Mouse (Mus musculus): ENCODE data around the gene Gpr84.

Gpr84 gene

DNA sequence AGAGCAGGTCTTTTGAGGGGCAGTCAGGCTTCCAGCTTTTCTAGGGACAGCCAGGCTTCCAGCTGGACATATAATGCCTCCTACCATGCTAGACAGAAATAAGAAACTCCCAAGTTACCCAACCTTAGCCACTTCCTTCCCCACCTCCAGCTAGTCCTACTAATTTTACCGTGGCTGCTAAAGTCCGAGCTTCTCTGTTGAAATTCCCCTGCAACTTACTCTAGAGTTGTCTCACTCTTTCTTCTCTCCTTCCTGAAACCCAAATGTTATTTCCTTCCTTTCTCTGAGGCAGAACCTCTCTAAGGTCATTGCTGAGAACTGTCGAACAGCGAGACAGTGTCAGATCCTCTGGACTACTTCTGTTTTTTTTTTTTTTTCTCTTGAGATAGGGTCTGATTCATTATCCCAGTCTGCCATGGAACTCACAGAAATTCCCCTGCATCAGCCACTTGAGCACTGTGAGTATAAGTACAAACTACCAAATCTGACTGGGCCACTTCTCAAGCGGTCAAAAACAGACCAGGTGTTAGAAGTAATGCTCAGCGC is at the start of gene Gpr84:
Gene Gpr84 (minus strand): TSS at position 248 of the 546 bp plus-strand sequence.
- in situ Hi-C loops (cut with MboI, MseI), result loop anchor here (5.0 to 25.0 kb wide), 2 partner anchors 58 to 573 kb away; no protein-coding TSS in a partner anchor

DNA sequence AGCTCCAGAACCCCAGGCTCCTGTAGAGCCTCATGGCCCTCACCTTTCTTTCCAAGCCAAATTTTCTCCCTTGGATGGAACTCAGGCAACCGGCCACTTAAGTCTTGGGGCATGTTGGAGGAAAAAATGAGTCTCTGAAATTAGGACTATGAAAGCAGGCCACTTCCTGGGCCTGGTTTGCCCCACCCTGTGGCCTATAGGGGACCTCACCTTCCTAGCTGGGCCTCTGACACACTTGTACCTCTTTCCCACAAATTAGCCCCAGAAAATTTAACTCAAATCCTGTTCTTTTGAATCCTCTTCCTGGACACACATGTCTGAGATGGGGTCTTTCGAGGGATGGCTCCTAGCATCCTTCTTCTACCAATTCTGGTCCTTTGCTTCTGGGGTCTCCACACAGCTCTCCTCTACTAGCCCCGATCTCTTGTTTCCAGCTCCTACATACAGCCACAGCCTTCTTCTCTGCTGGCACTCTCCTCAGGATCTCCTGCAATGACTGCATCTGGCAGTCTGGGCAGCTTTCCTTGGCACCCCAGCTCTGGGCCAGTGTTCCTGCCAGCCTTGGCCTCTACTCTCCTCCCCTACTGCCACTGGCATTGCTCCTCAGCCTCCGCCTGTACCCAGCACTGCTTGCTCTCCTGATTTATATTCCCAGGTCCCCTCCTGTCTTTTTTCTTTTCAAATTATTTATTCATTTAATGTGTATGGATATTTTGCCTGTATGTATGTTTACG is 49.6 kb upstream of the Gpr84 start:
- in situ Hi-C loops (cut with MboI, MseI), result no loop called here

DNA sequence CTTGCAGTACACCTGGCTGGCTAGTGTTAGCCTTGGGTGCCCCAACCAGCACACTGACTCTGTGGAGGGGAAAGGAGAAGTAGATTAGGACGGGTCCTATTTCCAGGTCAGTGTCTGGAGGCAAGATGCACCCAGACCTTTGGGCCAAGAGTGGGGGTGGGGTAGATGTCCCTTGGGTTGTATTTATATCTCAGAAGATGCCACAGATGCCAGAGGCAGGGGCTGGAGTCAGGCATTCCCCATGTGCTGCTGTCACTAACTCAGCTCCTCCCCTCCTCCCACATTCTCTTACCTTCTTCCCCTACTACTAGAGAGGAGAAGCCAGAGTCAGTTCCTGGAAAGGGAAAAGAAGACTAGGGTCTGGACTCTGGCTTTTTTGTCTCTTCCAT is 48.7 kb upstream of the Gpr84 start:
- in situ Hi-C loops (cut with MboI, MseI), result no loop called here

DNA sequence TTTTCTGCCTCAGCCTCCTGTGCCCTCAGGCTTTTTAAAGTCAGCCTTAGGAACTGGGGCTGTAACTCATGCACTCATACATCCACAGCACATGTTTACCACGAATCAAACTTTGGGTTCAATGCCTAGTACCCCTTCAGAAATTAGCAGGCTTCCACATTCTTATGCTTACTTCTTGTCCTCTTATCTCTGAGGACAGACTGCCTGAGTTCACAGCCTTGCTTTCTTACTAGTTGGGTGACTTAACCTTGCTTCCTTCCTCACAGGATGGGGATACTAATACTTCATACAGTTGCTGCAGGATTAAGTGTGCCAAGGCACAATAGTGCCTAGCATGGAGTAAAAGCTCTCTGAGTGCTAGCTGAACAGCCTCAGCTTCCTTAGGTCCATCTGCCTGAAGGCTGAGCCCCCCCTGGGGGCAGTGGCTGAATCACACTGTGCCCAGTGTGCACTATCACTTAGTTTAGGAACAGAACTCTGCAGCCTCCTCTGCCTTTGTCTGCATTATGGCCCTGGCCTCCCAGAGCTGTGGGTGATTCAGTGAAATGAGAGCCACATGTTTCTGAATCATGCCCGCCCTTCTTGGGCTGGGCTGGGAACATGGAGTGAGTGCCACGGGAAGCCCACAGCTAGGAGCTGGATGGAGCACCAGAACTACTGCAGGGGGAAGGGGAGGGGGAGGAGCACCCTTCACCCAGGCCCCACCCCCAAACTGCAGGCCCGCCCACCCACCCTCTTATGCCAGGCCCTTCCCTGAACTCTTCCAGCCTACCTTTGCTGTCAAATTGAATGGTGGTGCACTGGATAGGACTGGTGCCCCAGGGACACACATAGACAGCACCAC is 48.1 kb upstream of the Gpr84 start:
- in situ Hi-C loops (cut with MboI, MseI), result no loop called here

DNA sequence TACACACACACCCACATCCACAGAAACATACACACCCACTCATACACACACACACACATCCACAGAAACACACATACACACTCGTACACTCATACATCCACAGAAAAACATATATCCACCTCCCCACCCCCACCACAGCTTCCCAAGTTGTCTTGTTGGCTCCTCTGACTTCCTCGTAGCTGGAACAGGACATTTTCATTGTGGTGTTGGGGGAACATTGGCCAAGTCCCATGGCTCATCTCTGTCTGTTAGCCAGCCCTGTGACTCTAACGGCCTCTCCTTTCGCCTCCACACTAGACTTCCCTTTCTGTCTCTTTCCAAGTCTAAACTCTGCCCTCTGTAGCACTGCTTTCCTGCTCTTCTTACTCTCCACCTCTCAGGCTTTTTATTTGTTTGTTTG is 47.4 kb upstream of the Gpr84 start:
- in situ Hi-C loops (cut with MboI, MseI), result no loop called here

DNA sequence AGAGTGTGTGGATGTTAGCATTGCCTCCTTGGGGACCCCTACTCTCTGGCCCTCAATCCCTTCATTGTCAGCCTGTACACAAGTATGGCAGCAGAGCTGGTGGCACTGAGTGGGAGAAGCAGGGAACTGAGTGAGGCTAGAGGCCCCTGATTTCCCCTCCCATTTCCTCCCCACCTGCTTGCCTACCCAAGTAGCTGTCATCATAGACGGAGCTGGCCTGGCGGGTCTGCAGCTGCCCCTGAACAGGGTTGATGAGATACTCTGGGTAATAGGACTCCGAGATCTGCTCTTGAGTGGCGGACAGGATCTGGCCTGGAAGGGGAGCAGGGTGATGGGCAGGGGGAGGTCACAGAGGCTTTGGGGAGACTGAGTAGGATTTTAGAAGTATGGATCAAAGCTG is 45.7 kb upstream of the Gpr84 start:
- in situ Hi-C loops (cut with MboI, MseI), result no loop called here

DNA sequence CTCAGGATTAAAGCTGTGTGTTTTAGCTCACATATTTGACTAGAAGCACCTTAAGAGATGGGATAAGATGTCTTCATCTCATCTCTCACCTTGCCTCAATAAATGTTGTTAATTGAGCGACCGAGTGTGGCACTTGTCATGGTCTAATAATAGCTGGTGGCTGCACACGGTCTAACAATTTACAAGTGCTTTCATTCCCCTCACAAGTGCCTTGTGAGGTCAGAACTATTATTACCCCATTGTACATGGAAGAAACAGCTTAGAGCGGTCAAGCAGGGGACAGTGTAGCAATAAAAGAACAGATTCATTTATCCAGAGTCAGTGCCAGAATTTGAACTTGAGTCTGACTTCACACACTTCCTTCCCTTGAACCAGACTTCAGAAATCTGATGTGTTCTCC is 45.0 kb upstream of the Gpr84 start:
- in situ Hi-C loops (cut with MboI, MseI), result no loop called here

DNA sequence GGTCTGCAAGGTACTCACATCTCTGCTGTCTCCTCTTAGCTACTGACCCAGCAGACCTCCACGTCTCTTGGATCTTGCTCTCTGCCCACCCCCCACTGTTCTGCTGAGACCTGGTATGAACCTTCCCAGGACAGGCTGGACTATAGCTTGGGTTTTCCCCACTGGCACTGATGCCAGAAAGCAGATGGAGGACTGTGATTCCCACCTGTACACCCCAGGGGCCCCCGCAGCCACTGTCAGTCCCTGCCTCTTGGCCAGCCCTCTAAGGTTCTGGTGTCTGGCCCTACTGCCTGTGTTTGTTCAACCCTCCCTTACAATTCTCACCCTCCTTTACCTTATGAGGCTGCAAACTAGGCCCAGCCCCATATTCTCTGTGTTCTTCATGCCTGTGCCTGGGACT is 44.3 kb upstream of the Gpr84 start:
- in situ Hi-C loops (cut with MboI, MseI), result no loop called here

DNA sequence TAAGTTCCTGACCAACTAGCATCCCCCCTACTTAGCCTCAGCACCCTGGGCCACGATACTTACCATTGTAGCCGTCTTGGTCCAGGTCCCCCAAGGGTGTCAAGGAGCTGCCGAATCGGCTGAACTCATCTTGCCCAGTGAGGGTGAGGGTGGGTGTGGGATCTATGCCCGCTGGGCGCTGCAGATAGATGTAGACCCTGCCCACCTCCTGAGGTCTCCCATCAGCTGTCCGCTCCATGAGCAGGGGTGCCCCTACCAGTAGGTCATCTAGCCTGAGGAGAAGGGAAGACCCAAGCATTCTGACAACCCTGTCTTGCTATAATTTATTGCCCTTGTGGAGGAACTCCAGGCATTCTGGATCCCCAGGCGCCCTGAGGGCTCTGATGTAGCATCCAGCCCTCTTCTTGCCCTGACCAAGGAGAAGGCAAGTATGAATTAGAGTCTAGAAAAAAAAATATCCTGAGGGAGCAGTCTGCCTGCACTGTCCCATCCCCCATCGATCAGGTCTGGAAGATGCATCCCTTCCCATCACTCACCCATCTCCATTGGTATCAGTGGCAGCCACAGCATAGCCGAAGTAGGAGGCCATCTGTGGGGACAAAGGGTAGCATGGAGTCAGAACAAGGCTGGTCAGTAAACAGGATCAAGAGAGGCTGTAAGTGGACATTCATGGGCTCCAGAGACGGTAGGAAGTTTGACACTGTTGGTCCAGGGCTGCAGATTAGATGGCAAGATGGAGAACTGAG is 43.3 kb upstream of the Gpr84 start:
- in situ Hi-C loops (cut with MboI, MseI), result no loop called here

DNA sequence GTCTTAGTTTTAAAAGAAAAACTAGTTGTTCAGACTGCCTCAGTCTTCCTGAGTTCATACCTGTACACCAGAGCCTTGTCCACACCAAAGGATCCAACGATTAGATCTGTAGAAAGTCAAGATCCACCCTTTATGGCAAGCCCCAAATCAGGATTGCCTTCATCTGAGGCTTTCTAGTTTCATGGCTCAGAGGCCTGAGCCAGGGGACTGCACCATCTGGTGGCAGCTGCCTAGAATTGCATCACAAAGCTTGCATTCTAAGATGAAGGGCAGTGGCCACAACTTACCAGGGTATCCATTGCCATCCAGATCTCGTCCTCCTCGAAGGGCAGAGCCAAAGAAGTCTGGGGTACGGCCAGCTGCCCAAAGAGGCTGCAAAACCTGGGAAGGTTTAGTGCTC is 42.4 kb upstream of the Gpr84 start:
- in situ Hi-C loops (cut with MboI, MseI), result no loop called here

DNA sequence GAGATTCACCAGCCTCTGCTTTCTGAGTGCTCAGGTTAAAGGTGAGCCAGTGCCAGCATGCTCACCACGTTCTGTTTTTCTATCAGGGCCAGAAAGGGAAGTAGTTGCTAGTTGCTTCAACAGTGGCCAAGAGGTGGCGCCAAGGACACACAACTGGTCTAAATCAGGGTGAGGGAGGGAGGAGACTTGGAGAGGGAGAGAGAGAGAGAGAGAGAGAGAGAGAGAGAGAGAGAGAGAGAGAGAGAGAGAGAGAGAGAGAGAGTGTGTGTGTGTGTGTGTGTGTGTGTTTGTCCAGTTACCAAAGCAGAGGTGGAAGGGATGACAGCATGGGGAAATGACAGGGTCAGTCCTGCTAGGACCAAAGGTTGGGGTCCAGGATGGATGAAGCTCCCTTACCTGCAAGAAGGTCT is 36.9 kb upstream of the Gpr84 start:
- in situ Hi-C loops (cut with MboI, MseI), result no loop called here

DNA sequence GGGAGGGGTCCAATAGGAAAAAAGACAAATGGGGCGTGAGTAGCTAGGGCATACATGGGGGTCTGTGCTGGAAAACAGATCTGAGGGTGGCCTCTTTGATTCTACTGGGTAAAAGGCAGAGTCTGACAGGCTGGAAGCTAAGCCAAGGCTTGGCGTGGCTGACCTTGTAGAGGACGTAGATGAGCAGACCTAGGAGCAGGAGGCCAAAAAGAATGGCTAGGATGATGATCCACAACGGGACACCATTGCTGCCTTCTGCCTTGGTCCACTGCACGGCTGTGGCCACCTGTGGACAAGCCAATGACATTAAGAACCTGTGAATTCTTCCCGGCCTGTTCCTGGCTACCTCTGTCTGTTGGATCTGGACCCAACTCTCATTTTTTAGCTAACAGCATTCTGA is 35.4 kb upstream of the Gpr84 start:
- in situ Hi-C loops (cut with MboI, MseI), result no loop called here

DNA sequence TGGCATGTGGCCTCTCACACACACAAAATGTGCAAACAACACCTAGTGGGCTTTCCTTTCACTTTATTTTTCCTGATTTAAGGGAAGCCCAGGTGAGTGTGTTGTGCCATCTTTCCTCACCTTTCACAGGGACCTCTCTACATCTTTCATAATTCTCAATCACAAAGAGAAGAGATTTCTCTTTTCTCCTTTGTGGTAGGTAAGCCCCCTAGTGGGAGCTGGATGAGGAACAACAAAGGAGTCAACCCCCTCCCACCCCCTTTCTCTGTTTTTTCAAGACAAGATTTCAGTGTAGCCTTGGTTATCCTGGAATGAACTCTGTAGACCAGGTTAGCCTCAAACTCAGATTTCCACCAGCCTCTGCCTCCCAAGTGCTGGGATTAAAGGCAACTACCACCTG is 33.1 kb upstream of the Gpr84 start:
- in situ Hi-C loops (cut with MboI, MseI), result no loop called here

DNA sequence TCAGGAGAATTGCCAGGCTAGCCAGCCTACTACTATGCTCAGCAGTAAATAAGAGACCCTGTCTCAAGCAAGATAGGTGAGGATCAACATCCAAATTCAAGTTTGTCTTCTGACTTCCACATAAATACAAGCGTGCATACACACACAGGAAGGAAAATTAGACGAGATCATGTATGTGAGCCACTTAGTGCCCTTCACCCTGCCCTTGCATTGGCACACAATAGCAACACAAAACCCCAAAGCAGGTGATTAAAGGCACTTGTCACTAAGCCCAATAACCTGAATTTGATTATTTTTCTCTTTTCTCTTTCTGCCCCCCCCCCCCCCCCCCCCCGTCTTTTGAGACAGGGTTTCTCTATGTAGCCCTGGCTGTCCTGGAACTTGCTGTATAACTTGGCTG is 32.6 kb upstream of the Gpr84 start:
- in situ Hi-C loops (cut with MboI, MseI), result no loop called here

DNA sequence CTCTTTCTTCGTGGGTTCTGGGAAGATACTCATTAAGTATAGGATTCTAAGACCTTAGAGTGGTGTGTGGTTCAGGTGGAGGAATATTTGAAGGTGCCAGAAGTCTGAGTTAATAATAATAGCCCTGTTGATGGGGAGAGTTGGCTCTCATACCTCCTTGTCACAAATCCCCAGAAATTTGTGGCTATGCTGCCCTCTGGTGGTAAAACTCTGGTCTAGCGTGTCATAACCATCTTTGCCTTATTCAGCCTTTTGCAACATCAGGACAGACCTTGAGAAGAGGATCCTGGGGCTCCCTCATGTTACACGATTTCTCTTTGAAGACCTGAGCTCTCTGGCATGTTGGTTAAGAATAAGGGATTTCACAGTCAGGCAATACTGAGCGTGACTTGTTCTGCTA is 32.0 kb upstream of the Gpr84 start:
- in situ Hi-C loops (cut with MboI, MseI), result no loop called here

DNA sequence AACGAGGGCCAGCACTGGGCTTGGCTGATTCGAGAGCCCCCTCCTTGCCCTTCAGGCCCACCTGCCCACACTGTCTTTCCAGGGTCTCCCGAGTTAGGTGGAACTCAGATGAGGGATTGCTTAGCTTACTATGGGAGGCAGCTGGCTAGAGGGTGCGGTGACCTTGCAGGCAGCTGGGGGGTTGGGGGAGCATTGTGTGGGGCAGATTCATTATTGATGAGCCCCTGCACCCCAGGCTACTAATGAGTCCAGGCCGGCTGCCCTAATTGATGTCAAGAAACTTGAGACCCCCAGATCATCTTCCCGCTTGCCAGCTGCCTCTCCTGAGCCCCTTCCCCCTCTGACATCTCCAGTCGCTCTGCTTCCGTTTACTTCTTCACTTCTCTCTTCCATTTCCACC is 31.1 kb upstream of the Gpr84 start:
- in situ Hi-C loops (cut with MboI, MseI), result no loop called here

DNA sequence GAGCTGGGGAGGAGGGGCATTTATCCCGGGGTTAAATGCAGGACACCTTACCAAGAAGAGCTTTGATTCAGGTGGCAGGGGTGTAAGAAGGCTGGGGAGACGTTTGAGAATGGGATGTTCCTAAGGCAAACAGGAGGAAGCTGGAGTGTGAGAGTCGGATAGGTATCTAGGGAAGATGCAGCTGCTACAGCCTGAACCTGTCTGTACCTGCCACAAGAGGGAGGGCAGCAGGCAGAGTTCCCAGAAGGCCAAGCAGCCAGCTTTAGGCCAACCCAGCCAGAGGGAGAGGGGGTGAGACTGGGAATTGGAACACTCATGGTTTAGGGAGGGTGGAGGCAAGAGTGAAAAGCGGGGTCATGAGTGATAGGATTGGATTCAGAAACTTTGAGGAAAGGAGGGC is 30.4 kb upstream of the Gpr84 start:
- in situ Hi-C loops (cut with MboI, MseI), result no loop called here

DNA sequence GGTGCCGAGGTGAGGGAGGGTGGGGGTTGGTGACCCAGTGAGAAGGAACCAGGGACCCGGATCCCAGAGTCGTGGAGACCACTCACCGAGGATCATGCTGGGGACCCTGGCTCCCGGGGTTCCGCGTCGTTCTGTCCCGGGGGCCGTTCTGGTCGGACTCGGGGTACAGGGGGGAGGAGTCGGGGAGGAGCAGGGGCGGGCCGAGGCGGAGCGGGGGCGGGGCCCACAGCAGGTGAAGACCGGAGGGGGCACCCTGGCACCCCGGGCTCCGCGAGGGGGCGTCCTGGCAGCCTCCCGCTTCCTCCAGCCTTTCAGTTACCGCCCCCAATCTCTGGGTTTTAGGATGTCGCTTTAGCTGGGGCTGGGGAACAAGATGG is 29.5 kb upstream of the Gpr84 start, which contains the start of gene Zfp385a:
Gene Zfp385a (minus strand): TSS at position 133 of the 377 bp plus-strand sequence.
- in situ Hi-C loops (cut with MboI, MseI), result no loop called here

DNA sequence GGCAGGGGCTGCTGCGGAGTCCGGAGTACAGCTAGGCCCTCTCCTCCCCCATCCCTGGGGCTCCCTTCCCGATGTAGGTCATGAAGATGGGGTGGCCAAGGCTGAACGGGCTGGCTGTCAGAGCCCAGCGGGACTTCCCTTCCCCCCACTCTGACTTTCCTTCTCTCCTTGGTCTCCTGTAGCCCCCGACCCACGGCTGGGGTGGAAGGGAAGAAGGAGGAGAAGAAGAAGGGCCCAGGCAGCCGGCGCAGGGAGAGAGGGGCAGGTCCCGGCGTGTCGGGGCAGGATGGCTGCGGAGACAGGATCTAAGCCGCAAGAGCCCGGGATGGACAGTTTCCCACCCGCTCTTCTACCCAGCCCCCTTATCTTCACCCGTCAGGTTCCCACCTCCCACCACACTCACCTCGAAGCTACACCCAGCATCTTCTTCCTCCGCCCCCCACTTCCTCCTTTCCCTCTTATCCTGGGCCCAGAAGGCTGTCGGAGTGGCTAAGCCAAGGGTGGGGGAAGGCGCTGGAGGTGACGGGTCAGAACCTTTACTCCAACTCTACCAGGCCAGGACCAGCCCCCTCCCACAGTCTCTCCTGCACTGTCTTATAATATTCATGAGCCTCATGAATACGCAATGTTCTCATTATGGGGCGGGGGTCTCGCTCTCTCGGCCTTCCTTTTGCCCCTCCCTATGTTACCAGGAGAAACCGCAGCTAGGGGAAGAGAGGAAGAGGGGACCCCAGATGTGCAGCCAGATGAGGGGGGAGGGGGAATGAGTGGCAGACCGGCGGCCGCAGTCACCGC is 29.0 kb upstream of the Gpr84 start:
- in situ Hi-C loops (cut with MboI, MseI), result no loop called here

DNA sequence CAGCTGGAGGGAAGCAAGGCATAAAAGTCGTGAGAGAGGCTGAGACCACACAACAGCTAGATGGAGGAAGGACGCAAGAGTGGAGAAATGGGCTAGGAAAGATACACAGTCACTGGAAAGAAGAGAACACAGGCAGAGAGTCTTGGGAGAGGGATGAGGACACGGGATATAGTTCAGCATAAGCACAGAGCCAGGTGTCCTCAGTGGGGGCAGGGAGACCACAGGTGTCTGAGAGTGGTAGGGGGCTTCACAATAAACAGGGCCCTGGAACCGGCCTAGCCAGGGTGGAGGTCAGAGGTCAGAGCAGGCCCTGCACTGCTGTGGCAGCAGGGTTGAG is 28.4 kb upstream of the Gpr84 start:
- in situ Hi-C loops (cut with MboI, MseI), result no loop called here

DNA sequence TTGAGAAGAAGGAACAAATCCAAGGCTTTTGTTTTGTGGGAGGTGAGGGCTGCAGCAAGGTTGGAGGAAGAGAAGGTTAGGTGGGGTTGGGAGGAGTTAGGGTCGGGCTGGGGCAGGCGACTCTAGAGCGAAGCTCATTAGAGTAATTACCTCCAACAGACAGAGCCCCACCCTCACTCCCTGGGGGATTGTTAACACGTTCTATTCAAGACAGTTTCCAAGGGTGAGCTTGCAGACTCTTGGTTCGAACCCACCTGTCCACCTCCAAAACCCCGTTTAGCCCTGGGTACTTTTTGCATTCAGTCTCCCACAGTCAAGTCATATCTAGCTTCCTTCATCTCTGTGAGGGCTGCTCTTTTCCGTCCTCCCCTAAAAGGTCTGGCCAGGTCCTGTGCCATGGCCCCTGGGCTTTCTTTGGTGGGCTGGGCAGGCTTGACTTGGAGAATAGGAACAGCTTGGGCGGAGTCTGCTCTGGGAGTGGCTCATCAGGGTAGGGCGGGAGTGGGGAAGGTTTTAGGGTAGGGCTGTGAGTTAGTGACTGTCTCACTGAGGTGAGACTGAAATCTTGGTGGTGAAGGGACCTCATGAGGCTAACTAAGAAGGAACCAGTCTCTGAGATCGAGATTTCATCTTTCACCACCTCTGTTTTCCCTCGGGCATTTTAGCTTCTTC is 26.7 kb upstream of the Gpr84 start:
- in situ Hi-C loops (cut with MboI, MseI), result no loop called here
